Mouse (Mus musculus) ES-E14 (cell line): ENCODE results near the gene Ndufv1. TPM values are rescaled to one million over a fixed set of nuclear protein-coding genes. Genes with fewer than 3 reads are reported as not detected.
A peak's percentile ranks its signal among the peaks of the same experiment; 100 is the strongest.

ENCODE experiments used
- DNase-seq: peaks from one replicate; pipeline ENCODE4 v3.0.0-alpha.2; 2013; ENCODE audit warnings: low read depth, low spot score
- H3K27ac ChIP-seq: 2 replicates; pipeline ENCODE4 v1.5.1; 2012; ENCODE audit warnings: low read depth, mild to moderate bottlenecking, low read length, moderate library complexity, mixed read lengths; ENCODE audit not compliant: poor library complexity, insufficient read depth, severe bottlenecking
- H3K36me3 ChIP-seq: 2 replicates; pipeline ENCODE4 v1.6.1; 2012; ENCODE audit warnings: mild to moderate bottlenecking, low read length, moderate library complexity, mixed read lengths; ENCODE audit not compliant: control insufficient read depth, poor library complexity, insufficient read depth, severe bottlenecking
- H3K4me1 ChIP-seq, 2 experiments: fragments of 150-350 bp in 1 of 2; sonication (generic) in 1 of 2; 2 replicates each; pipeline ENCODE4 v1.6.1; 2012; ENCODE audit warnings: low read length in 2 of 2, mild to moderate bottlenecking in 1 of 2, mixed read lengths in 1 of 2; ENCODE audit not compliant: control insufficient read depth in 2 of 2, insufficient read depth in 2 of 2, poor library complexity in 1 of 2
- H3K4me3 ChIP-seq, 2 experiments: fragments of 150-350 bp in 1 of 2; sonication (generic) in 1 of 2; 2 replicates each; pipeline ENCODE4 v1.5.1; 2012; ENCODE audit warnings: low read length in 2 of 2, low read depth in 1 of 2, mild to moderate bottlenecking in 1 of 2, mixed read lengths in 1 of 2; ENCODE audit not compliant: insufficient read depth in 1 of 2, poor library complexity in 1 of 2, severe bottlenecking in 1 of 2
- H3K9ac ChIP-seq: 2 replicates; pipeline ENCODE4 v1.6.1; 2012; ENCODE audit warnings: low read depth, mild to moderate bottlenecking, low read length, mixed read lengths; ENCODE audit not compliant: poor library complexity, insufficient read depth, severe bottlenecking
- H3K9me3 ChIP-seq: fragments of 150-350 bp; sonication (generic); 2 replicates; pipeline ENCODE4 v1.6.1; 2012; ENCODE audit warnings: low read depth, mild to moderate bottlenecking, low read length; ENCODE audit not compliant: control insufficient read depth, insufficient read depth
- CHD2 ChIP-seq: IDR thresholded peaks from 2 replicates; pipeline ENCODE4 v1.6.1; 2014; ENCODE audit warnings: mild to moderate bottlenecking, low read depth, low read length, inconsistent platforms
- HCFC1 ChIP-seq: IDR thresholded peaks from 2 replicates; pipeline ENCODE4 v1.6.1; 2012; ENCODE audit warnings: low read length, inconsistent platforms, borderline replicate concordance; ENCODE audit not compliant: insufficient read depth
- MAFK ChIP-seq: IDR thresholded peaks from 2 replicates; pipeline ENCODE4 v1.6.1; 2014; ENCODE audit warnings: mild to moderate bottlenecking, low read depth, low read length, inconsistent platforms; ENCODE audit not compliant: insufficient read depth
- ZC3H11A ChIP-seq: IDR thresholded peaks from 2 replicates; pipeline ENCODE4 v1.6.1; 2012; ENCODE audit warnings: low read depth, mild to moderate bottlenecking, inconsistent platforms, low read length, borderline replicate concordance
- ZNF384 ChIP-seq: IDR thresholded peaks from 2 replicates; pipeline ENCODE4 v1.6.1; 2012; ENCODE audit warnings: low read depth, low read length, inconsistent platforms
- in situ Hi-C, 2 experiments: fragments of 600-800 bp; cut with MboI; formaldehyde crosslinking; loops; one replicate each; pipeline ENCODE4 v1.15.1; 2025; ENCODE audit warnings: low sequenced_read_pairs in 2 of 2, inconsistent platforms in 1 of 2; ENCODE audit not compliant: unreplicated experiment in 2 of 2
- total RNA-seq: library from RNA; depleted of rRNA; stranded (reverse); fragments of 300-350 nt; gene quantifications from 2 replicates; pipeline ENCODE4 v1.2.3, GENCODE M21; 2012

The Ndufv1 gene
- total RNA-seq, 1 experiment: 182 TPM

- H3K4me3 ChIP-seq: no peak overlapping the region
- DNase-seq: no peak
- TF ChIP-seq CHD2 (no peak), ZC3H11A (no peak), HCFC1 (no peak), MAFK (no peak), ZNF384 (no peak)
- H3K4me1 ChIP-seq: peaks cover 0 to 9% of the 10 kb centered on the region in 2 experiments; a peak in 1 of 4 replicates
- in situ Hi-C loops: no loop called here
- no peaks in the 10 kb centered on the region for H3K9me3 ChIP-seq
- H3K36me3 ChIP-seq: no peaks in the 10 kb centered on the region
- no peak overlapping the region for H3K9ac ChIP-seq
- no peak overlapping the region for H3K27ac ChIP-seq
These were observed 20.6 kb downstream of the Ndufv1 start for GRCm38 (mm10) chr19:3991966-3992365.

- H3K9me3 ChIP-seq: no peaks in the 10 kb centered on the region
- TF ChIP-seq ZC3H11A (no peak), CHD2 (no peak), MAFK (no peak), HCFC1 (no peak), ZNF384 (no peak)
- no peak overlapping the region for H3K9ac ChIP-seq
- no peak overlapping the region for H3K4me3 ChIP-seq
- in situ Hi-C loops: no loop called here
- peaks cover 0 to 11% of the 10 kb centered on the region in 2 experiments; a peak in 1 of 4 replicates for H3K4me1 ChIP-seq
- no peak for DNase-seq
- no peaks in the 10 kb centered on the region for H3K36me3 ChIP-seq
- no peak overlapping the region for H3K27ac ChIP-seq
These were observed 21.0 kb downstream of the Ndufv1 start for GRCm38 (mm10) chr19:3991562-3991961.

- no peak overlapping the region for H3K4me3 ChIP-seq
- H3K9me3 ChIP-seq: no peaks in the 10 kb centered on the region
- no peak overlapping the region for H3K9ac ChIP-seq
- TF ChIP-seq CHD2 (no peak), ZC3H11A (no peak), ZNF384 (no peak), HCFC1 (no peak), MAFK (no peak)
- H3K27ac ChIP-seq: no peak overlapping the region
- in situ Hi-C loops: no loop called here
- no peaks in the 10 kb centered on the region for H3K36me3 ChIP-seq
- H3K4me1 ChIP-seq: peaks cover 0 to 17% of the 10 kb centered on the region in 2 experiments; a peak in 2 of 4 replicates
- DNase-seq: no peak
These were observed 21.8 kb downstream of the Ndufv1 start for GRCm38 (mm10) chr19:3990804-3991203.

- peak; percentile 37 for DNase-seq
- Histone ChIP-seq H3K9me3 (no peaks in the 10 kb centered on the region), H3K27ac (no peak overlapping the region), H3K4me1 (peaks cover 0 to 25% of the 10 kb centered on the region in 2 experiments; a peak in 2 of 4 replicates), H3K36me3 (no peaks in the 10 kb centered on the region), H3K9ac (no peak overlapping the region), H3K4me3 (no peak overlapping the region)
- in situ Hi-C loops: no loop called here
- TF ChIP-seq MAFK: no peak
- TF ChIP-seq ZNF384: no peak
- TF ChIP-seq ZC3H11A: no peak
- no peak for TF ChIP-seq CHD2
- TF ChIP-seq HCFC1: no peak
These were observed 23.9 kb downstream of the Ndufv1 start for GRCm38 (mm10) chr19:3988750-3989149.
